Mouse (Mus musculus) thymus, adult 2 months (tissue): ENCODE measurements at regions not wholly inside any gene's neighbourhood (a gene's known extent, or its start where the extent isn't known, plus 50 kb on each side); places are given as distances from the start of the nearest gene placed in this dataset.

Experiments
- CTCF ChIP-seq: fragments of 200-500 bp; IDR thresholded peaks from 2 replicates; pipeline ENCODE4 v1.5.1; 2012; ENCODE audit warnings: mild to moderate bottlenecking, control low read depth, low read length, moderate library complexity, borderline replicate concordance; ENCODE audit not compliant: control insufficient read depth, poor library complexity, insufficient read depth; ENCODE audit errors: extremely low read depth
- POLR2A ChIP-seq: fragments of 200-500 bp; IDR thresholded peaks from 2 replicates; pipeline ENCODE4 v1.6.1; 2012; ENCODE audit warnings: mild to moderate bottlenecking, low read length, control low read depth, moderate library complexity; ENCODE audit not compliant: control insufficient read depth, poor library complexity, insufficient read depth; ENCODE audit errors: extremely low read depth

DNA sequence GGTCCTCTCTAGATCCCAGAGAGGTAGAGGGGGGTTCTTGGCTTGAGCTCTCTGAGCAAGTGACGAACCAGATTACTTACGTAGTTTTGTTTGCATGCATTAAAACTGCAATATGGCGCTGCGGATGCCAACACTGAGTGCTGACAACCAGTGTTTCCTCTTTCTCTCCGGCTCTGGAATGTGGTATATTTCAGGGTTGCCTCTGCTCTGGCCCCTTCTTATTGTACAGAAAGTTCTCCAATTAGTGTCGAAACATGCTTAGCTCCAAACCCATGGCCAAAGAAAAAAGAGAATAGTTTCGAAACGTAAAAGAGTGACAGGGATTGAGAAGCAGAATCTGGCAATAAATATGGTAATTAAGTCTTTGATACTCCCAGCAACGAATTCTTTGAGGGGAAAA lies 124.8 kb downstream of the Fam84b start:
- TF ChIP-seq CTCF (no peak), POLR2A (no peak)
